In the genomic region with DNA sequence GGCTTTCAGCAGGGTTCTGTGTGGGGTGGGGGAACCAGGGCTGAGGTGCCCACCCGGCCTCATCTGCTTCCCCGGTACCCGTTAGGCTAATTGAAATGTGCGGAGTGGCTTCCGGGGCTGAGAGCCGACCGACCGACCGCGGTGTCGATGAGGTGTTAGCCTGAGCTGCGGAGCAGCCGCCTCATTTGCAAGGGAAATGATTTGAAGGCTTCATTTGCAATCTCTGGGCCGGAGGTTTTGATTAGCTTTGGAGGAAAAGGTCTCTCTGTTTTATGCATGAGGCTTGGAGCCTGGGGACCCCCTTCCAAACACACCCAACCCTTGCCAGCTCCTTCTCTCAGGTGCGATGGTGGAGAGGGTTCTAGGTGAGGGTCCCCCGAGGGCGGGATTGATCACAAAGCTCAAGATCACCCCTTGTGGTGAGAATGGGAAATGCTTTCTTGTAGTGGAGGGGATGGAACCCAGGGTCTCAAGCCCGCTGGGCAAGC, we compare ENCODE assay signal across 8 mouse cellular contexts.
DNase-seq lines count a peak whose midpoint lies in the region; ATAC-seq and TF ChIP-seq lines count a peak whose summit lies in the region.

No protein-coding gene starts in this region.

- 3% methylated on average over 18 of the region's 18 CpGs for WGBS in hindbrain, embryonic 10.5 days
- WGBS in midbrain, postnatal 0 days, result 1% methylated on average over 18 of the region's 18 CpGs

- no peaks in the 10 kb centered on the region for H3K9me3 ChIP-seq in E14TG2a.4 (ENCODE audit: low read length)
- H3K9me3 ChIP-seq in hindbrain, embryonic 10.5 days, result no peaks in the 10 kb centered on the region
- H3K9me3 ChIP-seq in midbrain, postnatal 0 days (ENCODE audit: low read length), result no peaks in the 10 kb centered on the region

- no peak for ATAC-seq in midbrain, postnatal 0 days (ENCODE audit: low FRiP score)

- peak overlapping the region; percentile 50 for H3K4me3 ChIP-seq in E14TG2a.4 (replicated peaks; ENCODE audit: low read length)
- peak overlapping the region; percentile 49 for H3K4me3 ChIP-seq in hindbrain, embryonic 10.5 days
- H3K4me3 ChIP-seq in midbrain, postnatal 0 days (ENCODE audit: low read depth, low read length), result no peak overlapping the region

- peak overlapping the region; percentile 32 for H3K4me2 ChIP-seq in midbrain, postnatal 0 days (ENCODE audit: low read depth, low read length, poor library complexity, severe bottlenecking)

- peak; percentile 76 for TF ChIP-seq CTCF in E14TG2a.4 (conservative IDR thresholded peaks at IDR 0.05; ENCODE audit: low read length)
- TF ChIP-seq CTCF in midbrain, postnatal 0 days (IDR thresholded peaks at IDR 0.05), result peak; percentile 82

- H3K9ac ChIP-seq in midbrain, postnatal 0 days (replicated peaks; ENCODE audit: low read length, poor library complexity, severe bottlenecking), result no peak overlapping the region

- intact Hi-C loops in left cerebral cortex, postnatal 14 days (cut with DNase I), result loop anchor here (2.0 kb wide), 1 partner anchor 75 kb away; the partner anchor contains the start of gene Mgat5b

- H3K27ac ChIP-seq in hindbrain, embryonic 10.5 days, result peak overlapping the region; percentile 62
- H3K27ac ChIP-seq in midbrain, postnatal 0 days (ENCODE audit: low read depth, low read length), result no peak overlapping the region

- H3K36me3 ChIP-seq in E14TG2a.4 (ENCODE audit: insufficient read depth, low read length), result peaks cover 16% of the 10 kb centered on the region
- H3K36me3 ChIP-seq in hindbrain, embryonic 10.5 days, result no peaks in the 10 kb centered on the region
- no peaks in the 10 kb centered on the region for H3K36me3 ChIP-seq in midbrain, postnatal 0 days (ENCODE audit: insufficient read depth, low read length)

- peak; percentile 81 for DNase-seq in A20 (ENCODE audit: low read depth, low spot score)
- peak; percentile 70 for DNase-seq in embryo, embryonic 9.5 days (ENCODE audit: extremely low spot score)
- DNase-seq in hindbrain, embryonic 10.5 days (ENCODE audit: low spot score), result peak; percentile 55
- DNase-seq in left cerebral cortex, postnatal 14 days (ENCODE audit: low spot score in 2 of 2), result peak; percentile 42 to 55
- peak; percentile 74 for DNase-seq in midbrain, postnatal 0 days (ENCODE audit: low spot score)
- DNase-seq in yolk sac, embryonic 10.5 days (ENCODE audit: low spot score), result no peak
- DNase-seq in ovary, postnatal 10 days (ENCODE audit: low spot score), result no peak

- peaks cover 22% of the 10 kb centered on the region for H3K27me3 ChIP-seq in E14TG2a.4 (ENCODE audit: insufficient read depth, low read length)
- H3K27me3 ChIP-seq in hindbrain, embryonic 10.5 days (ENCODE audit: insufficient read depth, poor library complexity, severe bottlenecking), result peaks cover 50% of the 10 kb centered on the region
- H3K27me3 ChIP-seq in midbrain, postnatal 0 days (ENCODE audit: insufficient read depth, low read length), result no peaks in the 10 kb centered on the region

- peaks cover 80% of the 10 kb centered on the region for H3K4me1 ChIP-seq in E14TG2a.4 (replicated peaks; ENCODE audit: low read depth, low read length)
- H3K4me1 ChIP-seq in hindbrain, embryonic 10.5 days (replicated peaks), result peaks cover 26% of the 10 kb centered on the region
- H3K4me1 ChIP-seq in midbrain, postnatal 0 days (ENCODE audit: insufficient read depth, low read length), result peaks cover 8% of the 10 kb centered on the region; the same call in 1 of the 2 replicates

Comparison
In these comparisons a context has a peak if more than half of its experiments do, and no peak if none do; other contexts are left out.
1. DNase-seq: peak in A20 (single experiment), embryo, embryonic 9.5 days (single experiment), hindbrain, embryonic 10.5 days (single experiment), left cerebral cortex, postnatal 14 days (2 of 2) and midbrain, postnatal 0 days (single experiment); none in yolk sac, embryonic 10.5 days (single experiment) and ovary, postnatal 10 days (single experiment).